Mouse (Mus musculus) small intestine, adult 2 months (tissue): ENCODE data around the gene Olfr1036.
"Not testable (repeated sequence)": the region's sequence is repeated elsewhere in the genome, so short reads cannot be mapped to it uniquely, and the experiment has no call there.

ENCODE experiments used
- CTCF ChIP-seq: fragments of 200-500 bp; IDR thresholded peaks from 2 replicates; pipeline ENCODE4 v1.5.1; 2012; ENCODE audit warnings: low read depth, mild to moderate bottlenecking, control low read depth, inconsistent platforms, low read length, moderate library complexity, mixed read lengths; ENCODE audit not compliant: insufficient replicate concordance, insufficient read length; ENCODE audit errors: extremely low read depth
- POLR2A ChIP-seq: fragments of 200-500 bp; IDR thresholded peaks from 2 replicates; pipeline ENCODE4 v1.6.1; 2012; ENCODE audit warnings: low read depth, mild to moderate bottlenecking, control low read depth, inconsistent platforms, low read length, moderate library complexity

- not testable (repeated sequence) for TF ChIP-seq CTCF, POLR2A
Measured at GRCm38 (mm10) chr2:86073692-86074091, at the start of gene Olfr1036.
